Mouse (Mus musculus): ENCODE measurements around the gene Atp6v1b1.

DNA sequence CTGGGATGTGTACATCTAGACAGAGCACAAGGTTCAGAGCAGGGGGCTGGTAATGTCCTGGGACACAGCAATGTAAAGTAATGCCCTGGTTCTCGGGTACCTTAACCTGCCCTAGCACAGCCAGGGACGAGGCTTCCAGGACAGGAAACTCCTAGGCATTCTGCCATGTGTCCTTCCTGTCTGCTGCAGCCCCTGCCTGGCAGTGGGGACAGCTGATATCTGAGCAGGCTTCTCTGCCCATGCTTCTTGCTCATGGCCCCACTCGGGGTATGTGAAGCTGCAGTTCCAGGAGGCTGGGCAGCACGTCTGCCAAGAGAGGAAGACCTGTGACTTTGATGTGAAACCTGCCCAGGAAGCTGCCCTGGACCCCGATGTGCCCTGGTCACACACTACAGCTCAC lies 25.7 kb downstream of the Atp6v1b1 start:
- TF ChIP-seq CTCF (conservative IDR thresholded peaks at IDR 0.05; ENCODE audit: low read length) (no peak), POU5F1 (IDR thresholded peaks at IDR 0.05; ENCODE audit: borderline replicate concordance, low read length) (no peak)
